Mouse (Mus musculus): ENCODE measurements around the gene Cgas. TPM values are rescaled to one million over a fixed set of nuclear protein-coding genes. Genes with fewer than 3 reads are reported as not detected.

Cgas gene
- polyA plus RNA-seq (2014; fragmentation: Illumina TruSeq; extraction: RNeasy Lipid Tissue Mini Kit (QIAGEN cat#74804); ENCODE audit: low read depth, low replicate concordance), result 0.35 TPM

GRCm38 (mm10) chr9:78442579-78443392, at the start of gene Cgas:
Gene Cgas (minus strand): TSS chr9:78443237.

GRCm38 (mm10) chr9:78488890-78489420, 45.9 kb upstream of the Cgas start, which contains the start of gene Eef1a1:
Gene Eef1a1 (minus strand): TSS chr9:78489151.

GRCm38 (mm10) chr9:78447973-78448873, 5.2 kb upstream of the Cgas start, which contains the start of the genes Mto1 and Gm17324:
Gene Mto1 (plus strand): TSS chr9:78448208.
Gene Gm17324 (minus strand): TSS chr9:78448786.

GRCm38 (mm10) chr9:78395630-78396351, 47.2 kb downstream of the Cgas start, which contains the start of gene Ddx43:
Gene Ddx43 (plus strand): TSS chr9:78395777.

Other genes starting within 250 kb of the Cgas start
- gene Gsta1, start 212.6 kb downstream of the Cgas start, polyA plus RNA-seq (2014; fragmentation: Illumina TruSeq; extraction: RNeasy Lipid Tissue Mini Kit (QIAGEN cat#74804); ENCODE audit: low read depth, low replicate concordance), result 1.8 TPM
- gene Gm3776, start 186.1 kb downstream of the Cgas start, polyA plus RNA-seq (2014; fragmentation: Illumina TruSeq; extraction: RNeasy Lipid Tissue Mini Kit (QIAGEN cat#74804); ENCODE audit: low read depth, low replicate concordance), result not detected
- not detected for gene Gm10639, start 153.3 kb downstream of the Cgas start, polyA plus RNA-seq (2014; fragmentation: Illumina TruSeq; extraction: RNeasy Lipid Tissue Mini Kit (QIAGEN cat#74804); ENCODE audit: low read depth, low replicate concordance)
- gene Omt2a, start 128.4 kb downstream of the Cgas start, polyA plus RNA-seq (2014; fragmentation: Illumina TruSeq; extraction: RNeasy Lipid Tissue Mini Kit (QIAGEN cat#74804); ENCODE audit: low read depth, low replicate concordance), result not detected
- not detected for gene Omt2b, start 115.6 kb downstream of the Cgas start, polyA plus RNA-seq (2014; fragmentation: Illumina TruSeq; extraction: RNeasy Lipid Tissue Mini Kit (QIAGEN cat#74804); ENCODE audit: low read depth, low replicate concordance)
- 43.6 TPM for gene Gsta2, start 87.4 kb downstream of the Cgas start, polyA plus RNA-seq (2014; fragmentation: Illumina TruSeq; extraction: RNeasy Lipid Tissue Mini Kit (QIAGEN cat#74804); ENCODE audit: low read depth, low replicate concordance)
- gene Dppa5a, start 75.1 kb downstream of the Cgas start, polyA plus RNA-seq (2014; fragmentation: Illumina TruSeq; extraction: RNeasy Lipid Tissue Mini Kit (QIAGEN cat#74804); ENCODE audit: low read depth, low replicate concordance), result 0.83 TPM
- gene Ooep, start 64.5 kb downstream of the Cgas start, polyA plus RNA-seq (2014; fragmentation: Illumina TruSeq; extraction: RNeasy Lipid Tissue Mini Kit (QIAGEN cat#74804); ENCODE audit: low read depth, low replicate concordance), result not detected
- gene Ddx43, start 47.5 kb downstream of the Cgas start, polyA plus RNA-seq (2014; fragmentation: Illumina TruSeq; extraction: RNeasy Lipid Tissue Mini Kit (QIAGEN cat#74804); ENCODE audit: low read depth, low replicate concordance), result 44.6 TPM
- gene Mto1, start 5.0 kb upstream of the Cgas start, polyA plus RNA-seq (2014; fragmentation: Illumina TruSeq; extraction: RNeasy Lipid Tissue Mini Kit (QIAGEN cat#74804); ENCODE audit: low read depth, low replicate concordance), result 21.2 TPM
- gene Gm17324, start 5.5 kb upstream of the Cgas start, polyA plus RNA-seq (2014; fragmentation: Illumina TruSeq; extraction: RNeasy Lipid Tissue Mini Kit (QIAGEN cat#74804); ENCODE audit: low read depth, low replicate concordance), result not detected
- gene Eef1a1, start 45.9 kb upstream of the Cgas start, polyA plus RNA-seq (2014; fragmentation: Illumina TruSeq; extraction: RNeasy Lipid Tissue Mini Kit (QIAGEN cat#74804); ENCODE audit: low read depth, low replicate concordance), result 1,778 TPM
- gene Slc17a5, start 144.8 kb upstream of the Cgas start, polyA plus RNA-seq (2014; fragmentation: Illumina TruSeq; extraction: RNeasy Lipid Tissue Mini Kit (QIAGEN cat#74804); ENCODE audit: low read depth, low replicate concordance), result 2.7 TPM
- 37.7 TPM for gene Cd109, start 172.3 kb upstream of the Cgas start, polyA plus RNA-seq (2014; fragmentation: Illumina TruSeq; extraction: RNeasy Lipid Tissue Mini Kit (QIAGEN cat#74804); ENCODE audit: low read depth, low replicate concordance)

All from testis, adult 10 weeks (tissue).